Mouse (Mus musculus) urinary bladder, postnatal 14 days (tissue): Measurements from ENCODE around the gene Susd3.

Experiments used
- DNase-seq: peaks from one replicate; pipeline ENCODE4 v3.0.0; 2021; ENCODE audit warnings: low spot score

The Susd3 gene

GRCm38 (mm10) chr13:49246626-49247025 lies 1.9 kb downstream of the Susd3 start:
- DNase-seq: no peak

DNA sequence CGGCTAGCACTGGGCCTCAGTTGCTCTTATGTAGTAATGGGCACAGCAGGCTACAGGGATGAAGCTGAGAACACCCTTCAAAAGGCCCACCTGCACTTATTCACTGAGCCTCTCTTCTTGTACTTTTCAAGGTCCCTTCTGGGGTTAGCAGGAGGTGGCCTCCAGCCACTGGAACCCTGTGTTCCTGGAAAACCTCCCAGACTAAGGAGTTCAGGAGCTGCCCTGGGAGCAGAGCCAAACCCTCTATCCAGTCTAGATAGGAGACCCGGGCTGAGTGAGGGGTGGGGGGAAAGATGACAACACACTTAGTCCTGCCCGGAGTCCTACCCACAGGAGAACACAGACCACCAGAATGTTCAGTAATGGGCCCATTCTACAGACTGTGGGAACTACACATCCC lies 2.5 kb downstream of the Susd3 start:
- DNase-seq: no peak

- DNase-seq: no peak
Measured at GRCm38 (mm10) chr13:49245251-49245650, 3.3 kb downstream of the Susd3 start.

DNA sequence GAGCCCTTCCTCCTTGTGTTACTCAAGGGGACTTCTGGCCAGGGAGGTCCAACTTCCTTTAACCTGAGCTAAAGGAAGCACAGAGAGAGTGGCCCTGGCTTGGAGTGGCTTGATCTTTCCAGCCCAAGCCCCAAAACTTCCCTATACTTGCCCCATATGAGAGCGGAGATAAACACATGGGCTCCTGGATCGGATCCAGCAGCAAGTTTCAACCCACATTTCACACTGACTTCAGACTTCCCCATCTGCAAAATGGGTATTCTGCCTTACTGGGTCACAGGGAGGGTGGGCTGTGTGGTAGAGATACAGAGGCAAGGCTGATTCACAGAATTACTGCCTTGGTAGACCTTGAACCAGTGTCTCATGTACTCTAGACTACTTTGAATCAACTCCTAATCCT lies 5.0 kb downstream of the Susd3 start:
- DNase-seq: no peak

DNA sequence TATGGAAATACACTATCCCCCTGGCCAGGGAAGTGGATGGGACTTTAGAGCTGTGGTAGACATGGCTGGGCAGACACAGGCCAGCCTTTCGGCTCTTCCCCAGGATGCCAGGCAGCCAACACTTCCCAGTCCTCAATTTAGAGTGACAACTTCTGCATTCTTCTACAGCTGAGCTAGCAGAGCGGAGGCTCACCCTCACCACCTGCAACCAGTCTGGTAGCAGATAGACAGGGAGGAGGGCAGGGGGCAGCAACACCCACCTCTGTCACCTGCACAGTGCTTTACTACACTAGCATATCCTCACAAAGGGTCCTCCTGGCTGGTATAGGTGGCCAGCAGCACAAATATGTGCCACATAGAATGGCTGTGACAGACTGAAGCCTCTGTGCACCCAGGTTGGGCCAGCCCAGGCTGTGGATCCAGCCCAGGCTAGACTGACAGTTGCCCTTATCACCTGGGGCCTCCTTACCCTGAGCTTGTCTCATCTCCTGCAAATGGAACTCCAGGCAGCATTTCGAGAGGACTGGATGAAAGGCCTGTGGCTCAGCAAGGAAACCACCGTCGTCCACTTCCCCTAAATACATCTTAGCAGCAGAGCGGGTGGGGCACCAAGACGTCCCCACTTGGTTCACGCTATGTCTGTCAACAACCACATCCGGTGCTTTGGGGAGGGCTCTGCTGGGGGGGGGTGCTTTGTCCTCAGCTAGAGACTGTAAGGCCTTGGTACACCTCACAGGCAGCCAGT lies 6.0 kb downstream of the Susd3 start:
- DNase-seq: no peak

- DNase-seq: no peak
Measured at GRCm38 (mm10) chr13:49238737-49239136, 9.8 kb downstream of the Susd3 start.

DNA sequence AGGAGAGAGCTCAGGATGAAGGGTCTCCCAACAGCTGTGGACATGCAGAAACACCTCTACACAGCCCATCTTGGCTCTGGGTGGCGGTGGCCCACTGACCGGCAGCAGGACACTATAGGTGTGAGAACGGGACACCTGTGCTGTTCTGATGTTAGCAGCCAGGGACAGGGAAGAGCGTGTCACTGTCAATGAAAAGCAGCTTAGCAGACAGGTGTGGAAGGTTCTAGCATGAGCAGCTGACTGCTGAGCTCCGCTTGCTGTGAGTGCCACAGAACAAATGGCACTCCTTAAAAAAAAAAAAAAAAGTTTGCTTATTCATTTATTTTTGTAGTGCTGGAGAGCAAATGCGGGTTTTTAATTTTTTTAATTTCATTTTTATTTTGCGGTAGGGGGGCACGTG lies 10.9 kb downstream of the Susd3 start:
- DNase-seq: no peak

DNA sequence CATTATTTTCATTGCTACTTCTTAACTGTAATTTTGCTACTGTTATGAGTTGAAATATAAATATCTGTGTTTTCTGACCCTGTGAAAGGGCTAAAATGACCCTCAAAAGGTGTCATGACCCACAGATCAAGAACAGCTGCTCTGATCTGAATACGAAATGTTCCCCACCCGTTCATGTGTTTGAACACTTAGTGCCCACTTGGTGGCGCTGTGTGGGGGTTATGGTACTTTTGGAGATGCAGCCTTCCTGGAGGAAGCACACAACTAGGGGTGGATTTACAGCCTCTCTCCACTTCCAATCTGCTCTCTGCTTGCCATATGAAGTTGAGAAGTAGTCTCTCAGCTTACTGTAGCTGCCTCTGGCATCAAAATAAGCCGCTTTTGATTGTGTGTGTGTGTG lies 13.8 kb downstream of the Susd3 start:
- DNase-seq: no peak

DNA sequence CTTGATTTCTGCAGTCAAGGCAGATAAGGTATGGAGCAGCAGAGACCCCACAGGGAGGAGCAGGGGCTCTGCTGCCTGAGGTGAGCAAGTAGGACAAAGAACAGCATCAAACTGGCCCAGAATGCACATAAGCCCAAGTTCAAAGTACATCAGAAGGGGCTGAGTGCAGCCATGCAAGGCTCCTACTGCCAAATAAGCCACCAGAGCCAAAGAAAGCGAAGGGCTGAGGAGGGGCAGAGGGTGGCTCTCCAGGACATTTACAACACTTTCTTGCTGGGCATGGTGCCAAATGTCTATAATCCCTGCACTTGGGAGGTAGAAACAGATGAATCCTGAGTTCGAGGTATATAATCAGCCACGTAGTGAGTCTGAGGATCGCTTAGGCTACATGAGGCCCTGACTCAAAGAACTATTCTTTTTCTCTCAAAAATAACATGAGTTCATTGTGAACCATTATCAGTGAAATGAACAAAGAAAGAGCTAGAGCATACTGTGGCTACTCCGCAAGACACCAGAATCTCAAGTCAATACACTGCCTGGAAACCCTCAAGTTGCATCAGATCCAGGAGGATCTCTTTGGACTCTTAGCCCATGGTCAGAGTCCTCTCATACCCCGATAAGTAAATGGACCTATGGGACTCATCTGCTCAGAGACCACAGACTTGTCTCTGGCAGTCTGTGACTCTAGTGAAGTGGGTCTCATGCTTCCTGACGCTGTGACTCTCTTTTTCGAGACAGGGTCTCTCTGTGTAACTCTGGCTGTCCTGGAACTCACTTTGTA lies 14.5 kb downstream of the Susd3 start:
- DNase-seq: no peak

- no peak for DNase-seq
Measured at GRCm38 (mm10) chr13:49225633-49226032, 22.9 kb downstream of the Susd3 start.

DNA sequence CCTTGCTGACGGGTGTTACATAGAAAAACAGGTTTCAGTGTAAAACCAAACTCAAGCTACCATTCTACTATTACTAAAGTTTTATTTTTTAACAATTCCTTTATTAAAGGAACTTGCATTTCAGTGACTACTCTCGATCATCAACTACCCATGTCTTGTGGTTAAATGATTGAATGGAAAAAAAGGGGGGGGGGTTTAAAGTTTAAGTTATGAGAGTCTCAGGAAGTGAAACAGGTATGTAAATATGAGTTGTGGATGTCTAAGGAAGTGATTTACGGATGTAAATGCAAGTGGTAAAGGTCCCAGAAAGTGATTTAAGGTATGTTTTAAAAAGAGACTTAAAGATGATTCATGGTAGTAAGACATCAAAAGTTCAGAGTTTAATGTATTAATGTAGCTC lies 23.3 kb downstream of the Susd3 start:
- no peak for DNase-seq

- no peak for DNase-seq
Measured at GRCm38 (mm10) chr13:49224729-49225128, 23.8 kb downstream of the Susd3 start.

- DNase-seq: peak; percentile 40
Measured at GRCm38 (mm10) chr13:49224314-49224713, 24.2 kb downstream of the Susd3 start.

- no peak for DNase-seq
Measured at GRCm38 (mm10) chr13:49220912-49221311, 27.6 kb downstream of the Susd3 start.

DNA sequence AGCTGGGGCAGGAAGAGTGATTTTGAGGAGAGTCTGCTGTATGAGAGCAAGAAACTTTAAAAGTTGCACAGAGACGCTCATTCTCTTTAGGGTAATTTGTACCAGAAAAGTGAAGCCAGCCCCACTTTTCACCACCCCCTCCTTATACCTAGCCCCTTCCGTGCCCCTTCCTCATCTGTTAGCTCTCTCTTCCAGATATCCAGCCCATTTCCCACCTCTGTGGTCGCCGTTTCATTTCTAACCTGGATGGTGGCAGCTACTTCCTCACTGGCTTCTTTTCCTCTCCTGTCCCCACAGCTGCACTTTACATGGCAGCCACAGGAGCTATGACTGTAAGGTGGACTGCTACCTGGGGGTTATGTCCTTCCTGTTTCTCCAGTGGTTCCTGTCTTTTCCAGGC lies 29.1 kb downstream of the Susd3 start:
- no peak for DNase-seq

- no peak for DNase-seq
Measured at GRCm38 (mm10) chr13:49218651-49219050, 29.9 kb downstream of the Susd3 start.

DNA sequence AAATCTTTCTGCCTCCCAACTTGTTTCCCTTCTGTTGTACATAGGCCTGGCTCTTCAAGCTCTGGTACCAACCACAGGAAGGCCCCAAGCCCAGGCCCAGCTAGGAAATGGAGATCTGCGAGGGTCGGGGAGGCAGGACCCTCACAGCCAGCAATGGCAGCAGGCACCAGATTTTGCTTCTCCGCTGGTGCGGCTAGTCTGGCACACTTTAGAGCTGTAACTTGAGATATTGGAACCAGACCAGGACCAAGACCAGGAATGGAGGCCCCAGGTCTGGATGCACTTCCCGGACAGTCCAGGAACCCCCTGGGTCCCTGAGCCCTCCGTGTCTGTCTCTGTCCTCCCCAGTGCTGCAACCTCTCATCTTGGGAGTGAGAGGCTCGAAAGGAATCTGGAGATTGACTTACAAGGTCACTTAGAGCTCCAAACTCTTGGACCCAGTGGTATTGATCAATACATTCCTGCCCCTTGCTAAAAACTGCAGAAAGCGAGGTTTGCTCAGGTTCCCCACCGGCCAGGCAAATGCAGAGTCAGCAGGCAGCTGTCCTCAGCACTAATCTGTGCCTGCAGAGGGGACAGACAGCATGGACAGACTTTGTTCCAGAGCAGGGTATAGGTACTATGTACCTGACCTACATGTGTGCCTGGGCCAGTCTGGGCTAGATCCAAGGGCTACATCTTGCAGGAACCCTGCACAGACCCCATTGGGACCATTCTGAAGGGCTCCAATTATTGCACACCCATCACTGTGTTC lies 31.5 kb downstream of the Susd3 start:
- DNase-seq: no peak

DNA sequence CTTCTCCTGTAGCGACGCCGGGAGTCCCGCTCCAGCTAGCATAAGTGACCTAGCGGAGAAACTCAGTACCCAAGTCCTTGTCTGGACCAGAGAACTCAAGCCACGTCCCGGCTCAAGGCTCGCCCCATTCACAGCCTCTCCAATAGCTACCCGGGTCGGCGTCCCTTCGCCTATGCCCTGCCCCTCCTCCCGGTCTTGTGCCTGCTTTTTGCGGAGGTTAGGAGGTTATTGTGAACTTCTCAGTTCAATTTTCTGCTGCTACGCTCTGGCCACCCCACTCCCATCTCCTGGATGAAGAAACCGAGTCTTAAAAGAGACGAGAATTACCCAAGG lies 32.3 kb downstream of the Susd3 start:
- no peak for DNase-seq

- peak; percentile 98 for DNase-seq
Measured at GRCm38 (mm10) chr13:49215504-49216219, 32.8 kb downstream of the Susd3 start, which contains the start of gene Card19. Card19 (minus strand) TSS chr13:49216037.

- no peak for DNase-seq
Measured at GRCm38 (mm10) chr13:49215128-49215503, 33.4 kb downstream of the Susd3 start.

- no peak for DNase-seq
Measured at GRCm38 (mm10) chr13:49214454-49214853, 34.1 kb downstream of the Susd3 start.

GRCm38 (mm10) chr13:49213531-49213932 lies 35.0 kb downstream of the Susd3 start:
- peak; percentile 66 for DNase-seq
